Mouse (Mus musculus) mesoderm, embryonic 11.5 days (tissue): ENCODE measurements around the gene Cpe.
"Not testable (repeated sequence)": the region's sequence is repeated elsewhere in the genome, so short reads cannot be mapped to it uniquely, and the experiment has no call there.

Source experiments
- DNase-seq: peaks from one replicate; pipeline ENCODE4 v3.0.0-alpha.2; 2012; ENCODE audit warnings: low read depth, low spot score

Gene Cpe

DNA sequence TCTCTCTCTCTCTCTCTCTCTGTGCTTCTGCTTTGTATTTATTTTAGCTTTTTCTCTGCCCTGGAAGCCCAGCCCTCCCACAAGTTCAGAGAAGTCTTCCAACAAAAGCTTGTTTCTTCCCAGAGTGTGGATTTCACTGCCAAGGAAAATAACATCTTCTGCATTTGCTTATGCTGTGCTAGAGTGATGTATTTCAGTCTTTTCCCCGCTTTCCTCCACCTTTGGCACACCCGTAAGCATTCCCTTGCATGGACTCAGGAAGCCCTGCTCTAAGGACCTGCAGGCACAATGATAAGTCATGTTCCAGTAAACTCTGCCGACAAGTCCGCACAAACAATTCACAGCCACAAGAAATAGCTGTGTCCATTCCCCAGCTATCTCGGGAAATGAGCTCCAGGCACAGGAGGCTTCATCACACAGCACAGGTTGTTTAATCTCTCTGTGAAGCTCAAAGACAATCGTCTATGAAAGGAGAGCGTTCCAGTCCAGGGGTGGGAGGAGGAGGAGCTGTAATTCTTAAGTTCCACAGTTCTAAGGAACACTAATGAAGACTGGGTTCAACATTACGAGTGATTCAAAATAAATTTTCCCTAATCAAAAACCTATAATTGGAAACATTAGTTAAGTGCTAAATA is 17.8 kb downstream of the Cpe start:
- DNase-seq: no peak

DNA sequence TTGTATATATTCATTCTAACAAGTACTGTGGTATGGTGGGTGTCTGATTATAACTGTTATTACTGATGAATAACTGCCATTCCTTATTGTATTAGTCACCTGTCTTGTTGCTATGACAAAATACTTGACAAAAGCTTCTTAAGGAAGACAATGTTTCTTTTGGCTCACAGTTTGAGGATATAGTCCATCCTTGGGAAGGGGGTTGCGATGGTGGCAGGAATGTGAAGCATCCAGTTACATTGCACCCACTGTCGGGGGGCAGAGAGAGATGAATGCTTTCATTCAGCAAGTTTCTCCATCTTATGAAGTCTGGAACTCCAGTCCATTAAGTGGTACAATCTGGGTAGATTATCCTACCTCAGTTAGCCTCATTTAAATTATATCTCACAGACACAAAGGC is 19.9 kb downstream of the Cpe start:
- no peak for DNase-seq

DNA sequence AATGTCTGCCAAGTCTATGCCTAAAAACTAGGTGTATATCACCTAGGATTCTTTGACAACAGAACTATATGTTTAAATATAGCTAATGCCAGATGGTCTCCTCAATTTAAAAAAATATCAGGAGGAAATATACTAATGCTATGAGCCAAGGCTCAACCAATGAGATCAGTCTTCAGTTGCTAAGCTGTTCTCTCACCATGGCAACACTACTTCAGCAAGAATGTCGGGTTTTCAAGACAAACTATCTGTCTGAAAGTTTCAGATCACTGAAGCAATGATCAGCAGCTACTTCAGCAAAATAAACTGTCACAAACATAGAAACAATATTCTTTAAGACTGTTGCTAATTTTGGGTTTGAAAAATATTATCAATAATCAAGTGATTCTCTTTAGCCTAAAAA is 20.9 kb downstream of the Cpe start:
- no peak for DNase-seq

DNA sequence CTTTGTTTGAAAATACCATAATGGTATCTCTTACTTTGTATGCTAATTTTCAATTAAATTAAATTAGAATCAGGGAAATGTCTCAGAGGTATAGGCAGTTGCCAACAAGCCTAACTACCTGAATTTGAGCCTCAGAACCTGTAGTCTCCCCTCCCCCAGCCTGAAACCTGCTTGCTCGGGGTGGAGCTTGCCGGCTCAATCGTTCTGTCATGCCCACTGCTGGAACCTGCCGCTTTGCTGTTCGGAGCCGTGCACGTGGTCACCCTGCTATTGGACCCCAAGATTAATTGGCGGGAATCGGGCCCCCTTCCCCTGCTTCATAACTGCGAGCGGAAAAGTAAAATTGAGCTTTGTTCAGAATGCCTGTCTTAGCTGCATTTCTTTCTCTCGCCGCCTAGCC is 26.5 kb downstream of the Cpe start:
- DNase-seq: not testable (repeated sequence)

DNA sequence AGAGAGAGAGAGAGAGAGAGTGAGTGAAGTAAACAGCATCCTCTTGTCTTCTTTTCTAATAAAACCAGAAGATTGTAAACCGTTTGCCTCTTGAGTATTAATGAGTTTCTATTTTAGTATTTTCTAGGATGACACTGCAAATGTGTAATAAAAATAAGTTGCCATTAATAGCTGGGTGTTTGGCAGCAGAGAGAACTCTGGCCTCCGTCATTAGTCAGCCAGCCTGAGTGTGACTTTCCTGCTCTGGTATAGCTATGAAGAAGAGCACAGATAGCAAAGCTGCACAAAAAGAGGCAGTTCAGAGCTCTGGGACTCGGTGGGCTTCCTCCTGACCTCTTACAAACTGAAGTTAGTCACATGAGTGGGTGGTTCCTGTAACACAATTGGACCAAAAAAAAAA is 27.3 kb downstream of the Cpe start:
- no peak for DNase-seq

DNA sequence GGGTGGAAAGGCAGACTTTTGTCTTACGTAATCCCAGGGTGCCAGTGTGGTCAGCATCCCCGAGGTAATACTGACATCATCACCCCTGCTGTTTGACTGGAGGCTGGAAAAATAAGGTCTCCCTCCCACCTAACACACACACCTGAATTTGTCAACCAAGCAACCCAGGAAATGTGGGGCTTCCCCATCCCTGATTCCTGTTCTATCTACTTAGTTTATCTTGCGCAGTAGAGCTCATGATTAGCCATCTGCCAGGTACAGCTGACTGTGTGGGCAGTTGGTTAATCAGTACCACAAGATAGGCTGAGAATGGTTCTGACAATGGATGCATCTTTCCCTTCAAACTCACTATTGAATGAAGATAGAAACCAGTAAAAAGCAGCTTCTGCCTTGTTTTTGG is 28.0 kb downstream of the Cpe start:
- DNase-seq: no peak

DNA sequence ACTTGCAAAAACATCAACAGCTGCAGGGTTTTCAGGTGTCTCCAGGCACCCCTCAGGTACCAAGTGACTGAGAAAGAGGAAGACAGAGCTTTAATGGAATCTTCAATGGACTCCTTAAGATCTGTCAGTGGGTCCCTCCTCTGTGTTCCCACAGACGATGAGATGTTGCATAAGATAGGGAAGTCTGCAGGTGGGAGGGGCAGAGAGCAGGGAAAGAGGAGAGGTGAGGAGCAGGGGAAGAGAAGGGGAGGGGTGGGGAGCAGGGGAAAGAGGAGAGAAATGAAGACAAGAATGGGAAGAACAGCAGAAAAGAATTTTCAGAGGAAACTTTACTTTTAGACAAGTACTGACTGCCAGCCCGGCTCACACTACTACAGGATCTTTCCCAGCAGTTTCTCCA is 28.5 kb downstream of the Cpe start:
- no peak for DNase-seq

DNA sequence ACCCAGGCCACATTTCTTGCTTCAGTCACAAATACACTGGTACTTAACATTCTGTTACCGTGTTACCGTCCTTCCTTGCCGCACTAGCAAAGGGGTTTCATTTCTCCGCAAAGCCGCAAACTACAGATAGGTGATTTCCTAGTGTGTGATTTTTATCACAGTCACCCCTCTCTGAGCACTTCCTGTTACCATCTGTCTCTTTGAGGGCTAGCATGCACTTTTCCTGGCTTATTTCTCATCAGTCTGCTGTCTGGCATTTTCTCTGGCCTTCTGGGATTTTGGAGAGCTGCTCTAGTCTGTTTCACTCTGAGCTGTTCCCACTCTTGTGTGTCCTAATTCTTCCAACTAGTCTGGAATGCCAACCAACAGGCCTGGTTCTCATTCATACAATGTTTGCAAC is 33.8 kb downstream of the Cpe start:
- no peak for DNase-seq

DNA sequence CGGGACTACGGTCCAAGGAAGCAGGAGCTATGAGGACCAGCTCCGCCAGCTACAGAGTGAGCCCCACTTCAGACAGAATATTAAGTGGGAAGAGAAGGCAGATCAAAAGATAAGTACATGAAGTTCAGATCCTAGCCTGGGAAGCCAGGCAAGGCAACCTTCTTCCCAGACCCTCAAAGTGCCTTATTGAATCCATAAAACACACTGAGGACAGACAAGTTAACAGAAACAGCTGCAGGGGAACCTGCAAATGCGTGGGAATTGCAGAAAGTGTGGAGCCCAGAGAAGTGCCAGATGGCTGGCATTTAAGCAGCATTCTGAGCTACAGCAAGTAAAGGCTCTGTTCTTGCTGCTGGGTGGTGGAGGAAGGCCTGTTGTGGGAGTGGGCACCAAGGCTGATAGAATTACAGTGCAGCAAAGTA is 34.9 kb downstream of the Cpe start:
- peak; percentile 11 for DNase-seq

DNA sequence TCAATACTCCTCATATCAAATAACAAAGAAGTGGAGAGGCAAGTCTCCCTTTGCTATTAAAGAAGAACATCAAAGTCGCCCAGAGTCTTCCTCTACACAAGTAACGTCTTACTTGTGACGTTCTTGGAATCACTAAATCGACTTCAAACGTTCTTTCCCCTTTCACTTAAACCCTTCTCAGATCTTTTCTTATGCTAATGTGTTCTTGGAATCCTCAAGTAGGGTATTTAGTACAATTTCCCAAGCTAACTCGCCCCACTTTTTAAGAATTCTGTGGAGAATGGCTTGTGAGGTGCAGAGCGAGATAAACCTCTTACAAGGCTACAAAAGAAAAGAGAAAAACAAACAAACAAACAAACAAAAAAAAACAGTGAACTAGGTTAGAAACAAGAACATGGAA is 35.3 kb downstream of the Cpe start:
- no peak for DNase-seq

DNA sequence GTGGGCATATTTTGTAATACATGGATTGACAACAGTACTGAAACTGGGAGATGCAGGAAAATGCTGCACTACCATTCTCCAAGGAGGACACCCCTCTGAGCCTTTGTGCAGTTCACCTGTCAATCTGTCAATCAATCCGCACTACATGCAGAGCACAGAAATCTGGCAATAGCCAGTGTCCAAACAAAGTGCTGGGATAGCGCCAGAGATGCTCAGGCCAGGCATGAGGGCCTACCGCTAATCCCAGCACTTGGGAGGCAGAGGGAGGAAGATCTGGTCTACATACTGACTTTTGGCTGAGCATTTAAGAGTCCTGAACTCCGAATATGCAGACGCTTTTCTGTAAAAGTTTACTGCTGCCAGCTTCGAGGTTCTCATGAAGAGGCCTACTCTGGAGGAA is 37.0 kb downstream of the Cpe start:
- no peak for DNase-seq

DNA sequence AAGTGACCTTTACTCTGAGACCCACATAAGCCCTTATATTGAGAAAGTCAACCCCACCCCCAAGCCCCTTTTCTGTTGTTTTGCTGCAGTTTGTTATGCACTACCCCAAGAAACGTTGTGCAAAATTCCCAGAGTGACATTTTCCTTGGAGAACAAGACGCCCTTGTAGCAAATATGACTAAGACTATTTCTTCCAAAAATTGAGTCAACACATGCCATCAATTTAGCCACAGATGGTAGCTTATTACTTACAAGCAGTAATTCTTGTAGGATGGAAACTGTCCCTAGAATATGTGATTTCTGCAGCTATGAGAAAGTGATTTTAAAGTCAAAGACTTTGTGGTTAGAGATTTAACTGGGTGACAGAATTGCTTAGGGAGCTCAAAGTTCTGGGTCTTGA is 37.8 kb downstream of the Cpe start:
- DNase-seq: no peak

DNA sequence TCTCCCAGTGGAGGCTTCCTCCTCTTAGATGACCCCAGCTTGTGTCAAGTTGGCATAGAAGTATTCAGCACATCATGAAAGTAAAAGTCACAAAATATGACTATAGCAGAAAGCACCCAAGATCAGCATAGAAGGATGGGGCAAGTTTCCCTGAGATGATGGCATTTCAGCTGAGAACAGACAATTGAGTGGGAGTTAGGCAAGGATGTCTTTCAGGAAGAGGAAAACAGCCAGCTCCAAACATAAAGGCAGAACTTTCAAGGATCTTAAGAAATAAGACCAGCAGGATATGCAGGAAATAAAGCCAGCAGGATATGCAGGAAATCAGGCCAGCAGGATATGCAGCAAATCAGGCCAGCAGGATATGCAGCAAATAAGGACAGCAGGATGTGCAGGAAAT is 40.6 kb downstream of the Cpe start:
- DNase-seq: no peak

DNA sequence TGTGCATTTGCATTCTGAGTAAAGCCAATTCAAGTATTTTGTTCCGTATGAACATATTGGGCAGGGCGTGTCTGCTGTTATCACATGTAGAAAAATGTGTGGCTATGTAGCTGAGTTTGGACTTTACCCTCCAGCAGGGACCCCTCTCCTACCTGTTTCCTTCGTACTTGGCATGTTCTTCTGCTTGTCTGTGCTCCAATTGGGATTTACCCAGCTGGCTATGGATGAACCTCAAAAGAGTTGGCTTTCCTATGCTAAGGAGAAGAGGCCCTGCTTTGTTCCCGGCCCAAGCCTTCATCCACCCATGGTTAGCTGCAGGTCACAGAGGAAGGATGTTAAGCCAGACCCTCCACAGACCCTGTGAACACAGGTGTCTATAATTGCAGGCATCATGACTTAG is 44.8 kb downstream of the Cpe start:
- no peak for DNase-seq

DNA sequence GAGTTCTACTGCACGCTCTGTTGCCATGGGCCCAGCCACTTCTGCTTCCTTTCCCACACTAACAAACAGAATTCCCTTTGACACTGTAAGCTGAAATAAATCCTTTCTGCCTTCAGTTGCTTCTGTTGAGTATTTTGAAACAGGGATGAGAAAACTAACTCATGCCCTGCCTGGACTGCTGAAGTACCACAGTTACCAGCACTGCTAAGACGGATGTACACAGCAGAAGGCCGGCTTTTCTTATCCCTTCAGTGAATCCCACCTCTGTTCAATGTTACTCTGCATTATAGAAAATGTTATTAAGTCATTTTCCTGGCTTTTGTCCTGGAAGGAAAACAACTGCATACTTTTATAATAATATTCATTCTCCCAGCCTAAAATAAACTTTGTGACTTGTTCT is 45.7 kb downstream of the Cpe start:
- DNase-seq: no peak

DNA sequence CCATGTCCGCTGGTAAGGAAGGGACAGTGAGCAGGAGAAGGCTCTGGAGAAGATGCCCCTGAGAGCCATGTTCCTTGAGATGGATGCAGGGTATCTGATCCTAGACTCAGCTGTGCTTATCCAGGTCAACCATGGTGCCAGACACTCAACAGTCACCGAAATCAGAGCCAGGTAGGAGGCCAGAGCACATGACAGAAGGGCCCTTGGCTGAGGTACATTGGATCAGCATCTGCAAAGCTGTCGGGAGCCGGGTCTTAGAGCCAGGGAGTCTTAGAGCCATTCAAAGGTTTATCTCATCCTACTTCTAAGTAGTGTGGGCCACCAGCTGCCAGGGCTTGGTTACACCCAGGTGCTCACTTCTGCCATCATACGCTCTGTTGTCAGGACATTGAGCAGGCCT is 46.4 kb downstream of the Cpe start:
- DNase-seq: no peak

DNA sequence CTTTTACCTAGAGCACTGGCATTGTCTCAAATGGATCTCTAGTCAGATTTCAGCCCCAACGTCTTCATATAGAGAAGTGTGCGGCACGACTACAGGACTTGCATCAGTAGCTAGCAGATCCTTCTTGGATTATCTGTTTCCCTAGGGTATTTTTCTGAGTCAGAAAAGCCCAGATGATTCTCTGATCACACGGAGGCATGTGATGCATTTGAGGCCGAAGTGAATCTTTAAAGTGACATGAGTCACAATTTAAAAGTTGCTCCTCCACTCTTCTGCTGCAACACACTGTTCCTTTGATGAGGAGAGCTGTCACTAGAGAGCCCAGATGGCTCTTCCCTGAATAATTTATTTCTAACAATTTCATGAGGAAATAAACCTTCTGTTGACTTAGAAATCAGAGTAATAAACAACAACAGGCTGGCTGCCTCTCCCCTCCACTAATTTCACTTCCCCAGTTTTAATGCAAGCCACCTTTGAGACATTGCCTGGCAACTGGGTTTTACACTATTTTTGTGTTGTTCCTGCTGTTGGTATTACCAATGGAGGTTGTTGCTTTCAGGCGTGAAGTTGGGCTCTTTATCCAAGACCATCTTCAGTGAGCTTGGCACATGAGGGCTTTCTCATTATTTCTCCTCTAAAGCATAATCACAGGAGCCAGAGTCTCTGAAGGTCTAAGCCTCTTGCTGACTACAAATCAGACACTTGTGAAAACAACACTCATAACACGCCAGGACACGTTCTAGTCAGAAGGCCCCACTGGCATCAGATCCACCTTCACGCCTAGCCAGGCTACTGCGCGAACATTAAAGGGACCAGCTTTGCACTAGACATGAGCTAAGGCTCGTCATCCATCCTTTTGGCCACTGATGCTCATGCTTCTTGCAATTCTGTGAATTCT is 48.5 kb downstream of the Cpe start:
- DNase-seq: no peak

DNA sequence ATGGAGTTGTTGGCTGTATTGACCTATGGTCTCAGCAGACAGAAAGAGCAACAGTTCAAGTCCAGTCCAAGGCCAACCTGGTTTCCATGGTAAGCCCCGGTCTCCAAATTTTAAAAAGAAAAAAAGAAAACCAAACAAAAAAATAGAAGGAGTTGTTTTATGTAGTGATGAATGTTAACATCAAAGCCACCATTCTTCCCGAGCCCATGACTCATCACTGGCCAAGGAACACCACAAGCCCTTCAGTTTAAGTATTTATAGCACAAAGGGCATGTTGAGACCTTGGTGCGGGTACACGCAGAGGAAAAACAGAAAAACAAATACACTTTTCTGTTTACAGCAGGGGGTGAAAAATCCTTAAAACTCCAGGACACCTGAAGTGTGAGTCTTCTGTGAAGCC is 49.5 kb downstream of the Cpe start:
- no peak for DNase-seq

DNA sequence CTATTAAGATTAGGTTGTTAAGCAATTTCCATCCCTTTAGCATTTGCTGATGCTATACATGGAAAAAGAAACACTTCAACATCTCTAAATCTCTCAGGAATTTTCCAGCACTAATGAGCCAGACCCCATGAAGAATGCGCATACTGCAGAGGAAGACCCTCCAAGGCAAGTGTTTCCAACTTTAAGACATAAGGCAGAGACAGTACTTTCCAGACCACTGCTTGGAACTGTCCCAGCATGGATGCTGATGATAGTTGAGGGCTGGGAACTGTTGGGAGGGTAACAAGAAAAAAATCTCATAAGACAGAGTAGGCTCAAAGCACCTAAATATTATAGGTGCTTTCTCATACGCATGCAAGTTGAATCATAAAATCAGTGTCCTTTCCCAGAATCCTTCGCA is 50.1 kb downstream of the Cpe start:
- no peak for DNase-seq

DNA sequence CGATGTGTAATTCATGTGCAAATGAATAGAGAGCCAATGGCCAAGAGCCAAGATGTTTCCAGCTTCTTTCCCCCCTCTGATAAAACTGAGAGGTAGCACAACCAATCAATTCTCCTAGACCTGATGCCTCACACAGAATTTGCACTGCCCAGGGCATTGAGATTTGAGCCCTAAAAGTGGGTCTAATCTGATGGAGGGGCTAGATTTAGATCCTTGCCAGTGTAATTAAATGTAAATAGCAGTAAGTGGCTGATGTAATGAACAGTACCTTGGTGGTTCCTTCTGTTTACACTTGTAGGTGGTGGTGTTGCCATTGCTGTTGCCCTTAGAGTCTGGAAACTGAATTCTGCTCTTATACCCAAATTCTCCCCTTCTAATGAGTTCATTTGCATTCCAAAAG is 52.3 kb downstream of the Cpe start:
- DNase-seq: no peak

DNA sequence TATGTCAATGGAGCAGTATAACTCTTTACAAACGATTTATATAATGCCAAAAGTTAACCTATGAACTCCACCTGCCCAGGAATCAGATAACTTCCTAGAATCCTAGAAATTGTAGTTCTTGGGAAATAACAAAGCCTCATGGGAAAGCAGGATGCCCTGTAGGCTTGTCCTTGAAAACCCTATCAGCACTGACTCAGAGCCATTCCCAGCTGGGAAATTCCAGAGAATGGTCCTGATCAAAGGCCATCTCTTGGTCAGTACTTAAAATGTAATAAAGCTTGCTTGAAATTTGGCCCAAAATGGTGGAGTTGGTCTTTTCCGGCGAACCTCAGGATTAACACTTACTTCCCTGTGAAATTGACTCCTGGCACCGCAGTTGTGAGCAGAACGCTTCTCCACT is 53.2 kb downstream of the Cpe start:
- no peak for DNase-seq

DNA sequence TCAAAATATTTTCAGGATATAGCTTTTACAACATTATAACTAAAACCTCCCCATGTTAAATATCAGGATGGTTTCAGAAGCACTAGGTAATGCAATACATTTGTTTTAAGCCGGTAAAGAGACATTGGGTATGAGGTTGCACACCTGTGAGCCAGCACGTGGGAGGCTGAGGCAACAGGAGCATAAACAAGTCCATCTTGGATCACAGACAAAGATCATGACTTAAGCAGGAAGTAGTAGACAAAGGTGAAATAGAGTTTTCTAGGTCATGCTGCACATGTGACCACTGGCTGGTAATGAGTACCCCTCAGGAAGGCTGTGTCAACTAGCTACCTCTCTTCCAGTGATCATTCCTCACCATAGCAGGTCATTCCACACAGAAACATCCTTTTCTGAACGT is 58.0 kb downstream of the Cpe start:
- no peak for DNase-seq

DNA sequence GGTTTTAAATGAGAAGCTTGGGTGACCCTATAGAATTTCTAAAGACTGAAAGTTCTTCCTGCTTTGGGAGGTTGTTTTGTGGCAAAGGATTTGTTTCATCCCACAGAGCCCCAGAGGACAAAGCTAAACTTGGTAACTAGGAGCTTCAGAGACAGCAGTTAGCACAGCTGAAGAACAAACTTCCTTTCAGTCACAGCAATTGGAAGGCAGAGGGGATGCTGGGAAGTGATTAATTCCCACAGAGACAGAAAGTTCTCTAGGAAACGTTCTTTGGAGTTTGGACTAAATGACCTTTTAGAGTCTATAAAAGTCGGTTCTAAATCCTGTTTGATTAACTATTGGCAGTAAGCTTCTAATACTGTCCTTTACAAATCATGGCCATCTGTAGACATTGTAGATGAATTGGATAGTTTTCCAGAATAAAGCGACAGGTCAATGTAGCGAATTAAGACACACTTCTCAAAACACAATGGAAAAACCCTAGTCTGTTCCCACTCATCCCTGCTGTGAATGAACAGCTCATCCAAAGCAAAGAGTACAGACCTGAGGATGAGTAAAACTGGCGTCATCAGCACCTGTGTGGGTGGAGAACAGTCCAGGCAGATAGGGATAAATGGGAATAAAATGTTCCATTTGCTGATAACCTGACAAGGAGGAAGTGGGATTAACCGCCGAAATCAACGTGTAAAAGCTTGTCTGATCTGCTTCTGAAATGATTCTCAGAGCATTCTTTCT is 58.6 kb downstream of the Cpe start:
- DNase-seq: no peak
